Mouse (Mus musculus) E14TG2a.4 (cell line): ENCODE data around the gene Cnnm2.

Experiments
- CTCF ChIP-seq: conservative IDR thresholded peaks from 2 replicates; pipeline ENCODE4 v1.5.1; 2014; ENCODE audit warnings: low read length
- NANOG ChIP-seq: IDR thresholded peaks from 2 replicates; pipeline ENCODE4 v1.6.1; 2014; ENCODE audit warnings: borderline replicate concordance, low read length, mixed read lengths
- POU5F1 ChIP-seq: IDR thresholded peaks from 2 replicates; pipeline ENCODE4 v1.6.1; 2014; ENCODE audit warnings: low read length, borderline replicate concordance

DNA sequence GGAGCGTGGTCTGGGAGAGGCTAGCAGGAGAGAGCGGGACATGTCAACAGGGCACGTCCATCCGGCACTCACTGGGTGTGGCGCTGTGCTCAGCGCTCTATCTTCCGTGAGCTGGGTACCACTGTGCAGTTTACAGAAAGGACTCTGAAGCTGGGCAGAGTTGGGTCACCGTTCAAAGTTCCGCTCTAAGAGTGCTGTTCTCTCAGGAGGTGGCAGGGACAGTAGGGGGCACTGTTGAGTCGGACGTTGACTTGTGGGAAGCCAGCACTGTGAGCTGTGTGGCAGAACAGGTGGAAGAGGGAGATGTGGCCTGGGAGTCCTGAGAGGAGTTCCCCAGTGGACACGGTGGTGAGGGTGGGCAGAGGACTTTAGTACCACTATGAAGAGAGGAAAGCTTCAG is 114.4 kb downstream of the Cnnm2 start:
- TF ChIP-seq CTCF, result peak; percentile 68
- no peak for TF ChIP-seq NANOG
- no peak for TF ChIP-seq POU5F1
